12 mouse cellular contexts compared by ENCODE assay signal in genomic region chr13:99441700-99442433, GRCm38 (mm10).
DNase-seq lines count a peak whose midpoint lies in the region; ATAC-seq and TF ChIP-seq lines count a peak whose summit lies in the region.
"Had no signal": no experiment of that assay in that cellular context is flagged by ENCODE, and none has a peak within 500 bp of the region (broad histone marks: within the 10 kb centered on the region; RNA-seq: fewer than 3 reads in every experiment).

No protein-coding gene starts in this region.

- WGBS in kidney, embryonic 16.5 days, result 57% methylated on average over 18 of the region's 18 CpGs
- 38% methylated on average over 18 of the region's 18 CpGs for WGBS in embryonic facial prominence, embryonic 14.5 days
- WGBS in midbrain, embryonic 14.5 days, result 42% methylated on average over 18 of the region's 18 CpGs
- WGBS in stomach, postnatal 0 days, result 68% methylated on average over 18 of the region's 18 CpGs

- 0 out of 2 replicates have a peak, but pooled peaks cover 5% of the 10 kb centered on the region for H3K36me3 ChIP-seq in kidney, embryonic 16.5 days (ENCODE audit: insufficient read depth, low read length)
- peaks cover 25% of the 10 kb centered on the region for H3K36me3 ChIP-seq in embryonic facial prominence, embryonic 14.5 days (ENCODE audit: control insufficient read depth, insufficient read depth, low read length)
- peaks cover 54% of the 10 kb centered on the region for H3K36me3 ChIP-seq in midbrain, embryonic 14.5 days (ENCODE audit: control insufficient read depth, insufficient read depth, low read length)
- no peaks in the 10 kb centered on the region for H3K36me3 ChIP-seq in stomach, postnatal 0 days (ENCODE audit: control insufficient read depth, insufficient read depth, low read length)
- H3K36me3 ChIP-seq: liver, embryonic 15.5 days had no signal

- peaks cover 11% of the 10 kb centered on the region for H3K4me1 ChIP-seq in kidney, embryonic 16.5 days (ENCODE audit: insufficient read depth, low read length)
- peaks cover 37% of the 10 kb centered on the region for H3K4me1 ChIP-seq in embryonic facial prominence, embryonic 14.5 days (ENCODE audit: control insufficient read depth, insufficient read depth, low read length)
- H3K4me1 ChIP-seq in midbrain, embryonic 14.5 days (ENCODE audit: control insufficient read depth, insufficient read depth, low read length), result peaks cover 50% of the 10 kb centered on the region
- H3K4me1 ChIP-seq in stomach, postnatal 0 days (replicated peaks; ENCODE audit: control insufficient read depth, insufficient read depth), result no peaks in the 10 kb centered on the region
- H3K4me1 ChIP-seq: liver, embryonic 15.5 days had no signal

- no peaks in the 10 kb centered on the region for H3K9me3 ChIP-seq in kidney, embryonic 16.5 days (ENCODE audit: low read length)
- no peaks in the 10 kb centered on the region for H3K9me3 ChIP-seq in embryonic facial prominence, embryonic 14.5 days (ENCODE audit: control insufficient read depth, low read length)
- H3K9me3 ChIP-seq in midbrain, embryonic 14.5 days (ENCODE audit: control insufficient read depth, low read length), result no peaks in the 10 kb centered on the region
- H3K9me3 ChIP-seq in stomach, postnatal 0 days (ENCODE audit: control insufficient read depth, low read length), result no peaks in the 10 kb centered on the region
- H3K9me3 ChIP-seq: liver, embryonic 15.5 days had no signal

- no peak for DNase-seq in kidney, adult 11 months
- DNase-seq in embryonic facial prominence, embryonic 14.5 days (ENCODE audit: low spot score), result peak; percentile 64
- DNase-seq in gastrocnemius, postnatal 25 days, result peak; percentile 39
- DNase-seq in midbrain, embryonic 14.5 days, result no peak
- no peak for DNase-seq in cerebellum, adult 18-20 months
- DNase-seq in heart, adult 18-20 months, result no peak
- no peak for DNase-seq in stomach, postnatal 0 days (ENCODE audit: low spot score)
- DNase-seq: heart, postnatal 10 days; right cerebral cortex, postnatal 25 days had no signal

- no peak overlapping the region for H3K9ac ChIP-seq in kidney, embryonic 16.5 days (replicated peaks; ENCODE audit: low read length)
- no peak overlapping the region for H3K9ac ChIP-seq in embryonic facial prominence, embryonic 14.5 days (ENCODE audit: low read depth, low read length)
- no peak overlapping the region for H3K9ac ChIP-seq in midbrain, embryonic 14.5 days (replicated peaks; ENCODE audit: low read length)
- H3K9ac ChIP-seq in stomach, postnatal 0 days (ENCODE audit: low read length), result no peak overlapping the region
- H3K9ac ChIP-seq: liver, embryonic 15.5 days had no signal

- TF ChIP-seq EP300 in stomach, postnatal 0 days (optimal IDR thresholded peaks at IDR 0.05), result no peak

- no peak overlapping the region for H3K4me3 ChIP-seq in kidney, embryonic 16.5 days (ENCODE audit: low read length)
- H3K4me3 ChIP-seq in embryonic facial prominence, embryonic 14.5 days (ENCODE audit: low read depth, low read length), result no peak overlapping the region
- peak overlapping the region; percentile 17 for H3K4me3 ChIP-seq in midbrain, embryonic 14.5 days (replicated peaks; ENCODE audit: low read depth, low read length)
- no peak overlapping the region for H3K4me3 ChIP-seq in stomach, postnatal 0 days (ENCODE audit: low read depth, low read length)
- H3K4me3 ChIP-seq: erythroblast, embryonic 14.5 days; liver, embryonic 15.5 days had no signal

- no peak overlapping the region for H3K4me2 ChIP-seq in kidney, embryonic 16.5 days (replicated peaks; ENCODE audit: low read depth, low read length)
- no peak overlapping the region for H3K4me2 ChIP-seq in embryonic facial prominence, embryonic 14.5 days (ENCODE audit: low read depth, low read length)
- peak overlapping the region; percentile 47 for H3K4me2 ChIP-seq in midbrain, embryonic 14.5 days (ENCODE audit: low read length)
- no peak overlapping the region for H3K4me2 ChIP-seq in stomach, postnatal 0 days (replicated peaks; ENCODE audit: low read depth)
- H3K4me2 ChIP-seq: liver, embryonic 15.5 days had no signal

- H3K27me3 ChIP-seq in kidney, embryonic 16.5 days (ENCODE audit: insufficient read depth, low read length), result no peaks in the 10 kb centered on the region
- no peaks in the 10 kb centered on the region for H3K27me3 ChIP-seq in embryonic facial prominence, embryonic 14.5 days (replicated peaks; ENCODE audit: control insufficient read depth, insufficient read depth, low read length)
- no peaks in the 10 kb centered on the region for H3K27me3 ChIP-seq in midbrain, embryonic 14.5 days (ENCODE audit: control insufficient read depth, insufficient read depth, low read length)
- H3K27me3 ChIP-seq in stomach, postnatal 0 days (ENCODE audit: control insufficient read depth, insufficient read depth, low read length), result no peaks in the 10 kb centered on the region
- H3K27me3 ChIP-seq: liver, embryonic 15.5 days had no signal

- TF ChIP-seq CTCF in stomach, postnatal 0 days (IDR thresholded peaks at IDR 0.05; ENCODE audit: low read depth), result no peak

- peak; percentile 37; the same call in 1 of the 2 replicates for ATAC-seq in kidney, embryonic 16.5 days (ENCODE audit: low FRiP score, low TSS enrichment)
- 0 out of 2 replicates have a peak, but pooled peaks have one; percentile 26 for ATAC-seq in embryonic facial prominence, embryonic 14.5 days (ENCODE audit: low read depth)
- ATAC-seq in midbrain, embryonic 14.5 days (ENCODE audit: low FRiP score, low TSS enrichment), result no peak
- ATAC-seq in stomach, postnatal 0 days (ENCODE audit: low FRiP score, low TSS enrichment), result no peak

- no peak overlapping the region for H3K27ac ChIP-seq in kidney, embryonic 16.5 days (ENCODE audit: low read length)
- H3K27ac ChIP-seq in embryonic facial prominence, embryonic 14.5 days (replicated peaks; ENCODE audit: low read depth, low read length), result peak overlapping the region; percentile 22; the same call in 1 of the 2 replicates
- H3K27ac ChIP-seq in midbrain, embryonic 14.5 days (replicated peaks; ENCODE audit: low read depth, low read length), result 0 out of 2 replicates have a peak overlapping the region, but pooled peaks have one; percentile 10
- no peak overlapping the region for H3K27ac ChIP-seq in stomach, postnatal 0 days (replicated peaks)
- H3K27ac ChIP-seq: liver, embryonic 15.5 days had no signal

Comparison
In these comparisons a context has a peak if more than half of its experiments do, and no peak if none do; other contexts are left out.
1. ATAC-seq: peak in kidney, embryonic 16.5 days (single experiment) and embryonic facial prominence, embryonic 14.5 days (single experiment); none in midbrain, embryonic 14.5 days (single experiment) and stomach, postnatal 0 days (single experiment).
2. H3K27ac ChIP-seq: peak in embryonic facial prominence, embryonic 14.5 days (single experiment) and midbrain, embryonic 14.5 days (single experiment); none in kidney, embryonic 16.5 days (single experiment) and stomach, postnatal 0 days (single experiment).
3. DNase-seq: peak in embryonic facial prominence, embryonic 14.5 days (single experiment) and gastrocnemius, postnatal 25 days (single experiment); none in kidney, adult 11 months (single experiment), midbrain, embryonic 14.5 days (single experiment), cerebellum, adult 18-20 months (0 of 2), heart, adult 18-20 months (0 of 2) and stomach, postnatal 0 days (single experiment).